Mouse (Mus musculus): ENCODE results near the gene Lyg2. TPM values are rescaled to one million over a fixed set of nuclear protein-coding genes. Genes with fewer than 3 reads are reported as not detected.

Lyg2 gene
- polyA plus RNA-seq, 1 experiment, result not detected

DNA sequence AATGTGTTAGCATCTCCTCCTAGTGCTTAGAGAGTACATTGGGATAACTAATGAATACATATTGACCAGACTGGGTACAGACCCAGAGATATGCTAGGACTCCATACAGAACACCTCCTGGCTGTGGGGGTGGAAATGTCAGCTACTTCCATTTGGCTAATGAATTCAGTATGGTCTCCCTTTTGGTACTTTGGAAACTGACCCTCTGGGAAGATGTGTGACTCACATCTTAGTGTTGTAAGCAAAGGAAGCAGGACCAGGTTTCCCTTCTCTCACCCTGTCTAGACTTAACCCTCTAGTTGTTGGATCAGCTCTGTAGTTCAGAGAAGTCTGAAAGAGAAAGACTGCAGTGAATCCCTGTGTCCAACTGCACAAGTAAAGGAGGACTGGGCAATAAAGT, 21.7 kb downstream of the Lyg2 start:
- H3K4me3 ChIP-seq (ENCODE audit: low read depth, low read length), result no peak overlapping the region
- no peaks in the 10 kb centered on the region for H3K4me1 ChIP-seq (ENCODE audit: control insufficient read depth, insufficient read depth, low read length)
- H3K36me3 ChIP-seq (ENCODE audit: control insufficient read depth, insufficient read depth, low read length, poor library complexity, severe bottlenecking), result peaks cover 30% of the 10 kb centered on the region
- no peak overlapping the region for H3K9ac ChIP-seq (ENCODE audit: low read depth, poor library complexity, severe bottlenecking)
- no peaks in the 10 kb centered on the region for H3K27me3 ChIP-seq (ENCODE audit: control insufficient read depth, insufficient read depth, low read length, poor library complexity, severe bottlenecking)
- TF ChIP-seq EP300 (IDR thresholded peaks at IDR 0.05; ENCODE audit: insufficient read depth, low read depth, low read length), result no peak
- no peak for TF ChIP-seq POLR2A (IDR thresholded peaks at IDR 0.05; ENCODE audit: insufficient read depth, low read length)
- no peak for TF ChIP-seq CTCF (IDR thresholded peaks at IDR 0.05; ENCODE audit: low read depth, low read length)
- H3K27ac ChIP-seq (ENCODE audit: insufficient read depth, low read length), result no peak overlapping the region
- no peaks in the 10 kb centered on the region for H3K9me3 ChIP-seq (replicated peaks; ENCODE audit: control insufficient read depth, insufficient read depth, low read length, poor library complexity, severe bottlenecking)

- Histone ChIP-seq H3K9ac (ENCODE audit: low read depth, poor library complexity, severe bottlenecking) (peak overlapping the region; percentile 61; the same call in 1 of the 2 replicates), H3K9me3 (replicated peaks; ENCODE audit: control insufficient read depth, insufficient read depth, low read length, poor library complexity, severe bottlenecking) (no peaks in the 10 kb centered on the region), H3K27me3 (ENCODE audit: control insufficient read depth, insufficient read depth, low read length, poor library complexity, severe bottlenecking) (no peaks in the 10 kb centered on the region), H3K36me3 (ENCODE audit: control insufficient read depth, insufficient read depth, low read length, poor library complexity, severe bottlenecking) (peaks cover 8% of the 10 kb centered on the region), H3K4me3 (ENCODE audit: low read depth, low read length) (no peak overlapping the region), H3K27ac (ENCODE audit: insufficient read depth, low read length) (no peak overlapping the region), H3K4me1 (ENCODE audit: control insufficient read depth, insufficient read depth, low read length) (no peaks in the 10 kb centered on the region)
- no peak for TF ChIP-seq EP300 (IDR thresholded peaks at IDR 0.05; ENCODE audit: insufficient read depth, low read depth, low read length)
- no peak for TF ChIP-seq POLR2A (IDR thresholded peaks at IDR 0.05; ENCODE audit: insufficient read depth, low read length)
- TF ChIP-seq CTCF (IDR thresholded peaks at IDR 0.05; ENCODE audit: low read depth, low read length), result no peak
These were observed 24.9 kb downstream of the Lyg2 start for GRCm38 (mm10) chr1:37891400-37891799.

DNA sequence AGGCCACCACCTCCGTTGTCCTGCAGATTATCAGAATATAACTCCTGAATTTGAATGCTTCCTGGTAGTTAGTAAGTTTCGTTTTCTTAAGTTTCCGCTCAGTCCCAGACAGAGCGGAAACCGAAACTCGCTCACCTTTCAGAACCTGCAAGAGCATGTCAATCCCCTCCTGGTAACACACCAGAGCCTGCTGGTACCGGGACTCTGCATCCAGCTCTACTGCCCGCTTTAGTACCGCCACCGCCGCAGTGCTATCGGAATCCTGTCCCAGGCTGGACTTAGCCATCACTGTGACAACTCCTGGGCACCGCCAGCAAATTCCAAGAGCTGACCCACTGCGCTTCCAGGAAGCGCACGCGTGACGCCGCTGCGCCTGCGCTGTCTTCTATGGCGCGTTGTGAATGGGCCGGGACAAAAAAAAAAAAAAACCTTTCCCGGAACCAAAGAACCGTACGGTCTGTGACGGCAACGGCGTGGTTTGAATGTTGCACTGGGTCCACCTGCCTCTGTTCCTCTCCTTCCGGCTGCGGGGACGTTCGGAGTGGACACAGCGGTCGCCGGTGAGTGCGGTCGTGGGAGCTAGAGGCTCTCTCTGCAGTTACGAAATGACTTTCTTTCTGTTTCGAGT, 26.2 kb downstream of the Lyg2 start, which contains the start of the genes Mitd1 and Mrpl30:
Mitd1 (minus strand) TSS at position 387 of the 628 bp plus-strand sequence.
Mrpl30 (plus strand) TSS at position 453 of the 628 bp plus-strand sequence.
- no peaks in the 10 kb centered on the region for H3K4me1 ChIP-seq (ENCODE audit: control insufficient read depth, insufficient read depth, low read length)
- H3K27ac ChIP-seq (ENCODE audit: insufficient read depth, low read length), result 0 out of 2 replicates have a peak within 1 kb of the TSS, but pooled peaks have one; percentile 14
- no peak for TF ChIP-seq CTCF (IDR thresholded peaks at IDR 0.05; ENCODE audit: low read depth, low read length)
- no peak for TF ChIP-seq EP300 (IDR thresholded peaks at IDR 0.05; ENCODE audit: insufficient read depth, low read depth, low read length)
- peak; percentile 55 for TF ChIP-seq POLR2A (IDR thresholded peaks at IDR 0.05; ENCODE audit: insufficient read depth, low read length)
- H3K9me3 ChIP-seq (replicated peaks; ENCODE audit: control insufficient read depth, insufficient read depth, low read length, poor library complexity, severe bottlenecking), result no peaks in the 10 kb centered on the region
- H3K9ac ChIP-seq (ENCODE audit: low read depth, poor library complexity, severe bottlenecking), result peak within 1 kb of the TSS; percentile 61
- peak within 1 kb of the TSS; percentile 95 for H3K4me3 ChIP-seq (ENCODE audit: low read depth, low read length)
- no peaks in the 10 kb centered on the region for H3K27me3 ChIP-seq (ENCODE audit: control insufficient read depth, insufficient read depth, low read length, poor library complexity, severe bottlenecking)
- peaks cover 3% of the 10 kb centered on the region; the same call in 1 of the 2 replicates for H3K36me3 ChIP-seq (ENCODE audit: control insufficient read depth, insufficient read depth, low read length, poor library complexity, severe bottlenecking)

DNA sequence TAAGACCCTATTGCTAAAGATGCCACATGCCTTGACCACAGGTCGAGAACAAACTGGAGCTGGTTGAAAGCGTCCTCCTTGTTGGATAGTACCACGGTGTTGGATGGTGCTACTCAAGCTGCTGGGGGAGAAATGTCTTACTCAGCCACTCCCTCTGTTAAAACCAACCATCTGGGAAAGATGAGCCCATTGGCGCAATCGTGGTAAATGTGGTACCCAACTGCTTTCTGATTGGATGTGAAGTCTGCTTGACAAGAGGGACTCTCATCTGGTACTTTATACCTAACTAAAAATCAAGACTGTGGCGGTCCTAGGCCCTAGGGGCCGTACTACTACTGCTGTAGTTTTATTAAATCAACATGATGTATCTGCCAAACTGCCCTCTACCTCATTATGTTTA, 27.1 kb downstream of the Lyg2 start:
- no peak for TF ChIP-seq POLR2A (IDR thresholded peaks at IDR 0.05; ENCODE audit: insufficient read depth, low read length)
- TF ChIP-seq EP300 (IDR thresholded peaks at IDR 0.05; ENCODE audit: insufficient read depth, low read depth, low read length), result no peak
- no peak for TF ChIP-seq CTCF (IDR thresholded peaks at IDR 0.05; ENCODE audit: low read depth, low read length)
- H3K27me3 ChIP-seq (ENCODE audit: control insufficient read depth, insufficient read depth, low read length, poor library complexity, severe bottlenecking), result no peaks in the 10 kb centered on the region
- H3K4me1 ChIP-seq (ENCODE audit: control insufficient read depth, insufficient read depth, low read length), result peaks cover 2% of the 10 kb centered on the region
- H3K27ac ChIP-seq (ENCODE audit: insufficient read depth, low read length), result no peak overlapping the region
- H3K9me3 ChIP-seq (replicated peaks; ENCODE audit: control insufficient read depth, insufficient read depth, low read length, poor library complexity, severe bottlenecking), result no peaks in the 10 kb centered on the region
- peak overlapping the region; percentile 61 for H3K9ac ChIP-seq (ENCODE audit: low read depth, poor library complexity, severe bottlenecking)
- no peaks in the 10 kb centered on the region; the same call in 1 of the 2 replicates for H3K36me3 ChIP-seq (ENCODE audit: control insufficient read depth, insufficient read depth, low read length, poor library complexity, severe bottlenecking)
- peak overlapping the region; percentile 95 for H3K4me3 ChIP-seq (ENCODE audit: low read depth, low read length)

- Histone ChIP-seq H3K27ac (ENCODE audit: insufficient read depth, low read length) (no peak overlapping the region), H3K9ac (ENCODE audit: low read depth, poor library complexity, severe bottlenecking) (no peak overlapping the region), H3K4me3 (ENCODE audit: low read depth, low read length) (no peak overlapping the region), H3K27me3 (ENCODE audit: control insufficient read depth, insufficient read depth, low read length, poor library complexity, severe bottlenecking) (no peaks in the 10 kb centered on the region), H3K4me1 (ENCODE audit: control insufficient read depth, insufficient read depth, low read length) (peaks cover 4% of the 10 kb centered on the region), H3K9me3 (replicated peaks; ENCODE audit: control insufficient read depth, insufficient read depth, low read length, poor library complexity, severe bottlenecking) (no peaks in the 10 kb centered on the region), H3K36me3 (ENCODE audit: control insufficient read depth, insufficient read depth, low read length, poor library complexity, severe bottlenecking) (peaks cover 10% of the 10 kb centered on the region)
- TF ChIP-seq CTCF (IDR thresholded peaks at IDR 0.05; ENCODE audit: low read depth, low read length) (no peak), EP300 (IDR thresholded peaks at IDR 0.05; ENCODE audit: insufficient read depth, low read depth, low read length) (no peak), POLR2A (IDR thresholded peaks at IDR 0.05; ENCODE audit: insufficient read depth, low read length) (no peak)
These were observed 31.8 kb downstream of the Lyg2 start for GRCm38 (mm10) chr1:37884451-37884850.

DNA sequence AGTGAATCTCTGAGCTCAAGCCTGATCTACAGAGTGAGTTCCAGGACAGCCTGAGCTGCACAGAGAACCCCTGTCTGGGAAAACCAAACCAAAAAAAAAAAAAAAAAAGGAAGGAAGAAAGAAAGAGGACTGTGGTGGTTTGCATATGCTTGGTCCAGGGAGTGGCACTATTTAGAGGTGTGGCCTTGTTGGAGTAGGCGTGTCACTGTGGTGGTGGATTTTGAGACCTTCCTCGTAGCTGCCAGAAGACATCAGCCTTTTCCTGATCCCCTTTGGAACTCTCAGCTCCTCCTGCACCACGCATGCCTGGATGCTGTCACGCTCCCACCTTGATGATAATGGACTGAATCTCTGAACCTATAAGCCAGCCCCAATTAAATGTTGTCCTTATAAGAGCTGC, 32.9 kb downstream of the Lyg2 start:
- Histone ChIP-seq H3K27me3 (ENCODE audit: control insufficient read depth, insufficient read depth, low read length, poor library complexity, severe bottlenecking) (no peaks in the 10 kb centered on the region), H3K9me3 (replicated peaks; ENCODE audit: control insufficient read depth, insufficient read depth, low read length, poor library complexity, severe bottlenecking) (no peaks in the 10 kb centered on the region), H3K27ac (ENCODE audit: insufficient read depth, low read length) (no peak overlapping the region), H3K9ac (ENCODE audit: low read depth, poor library complexity, severe bottlenecking) (no peak overlapping the region), H3K36me3 (ENCODE audit: control insufficient read depth, insufficient read depth, low read length, poor library complexity, severe bottlenecking) (peaks cover 13% of the 10 kb centered on the region), H3K4me1 (ENCODE audit: control insufficient read depth, insufficient read depth, low read length) (peaks cover 4% of the 10 kb centered on the region), H3K4me3 (ENCODE audit: low read depth, low read length) (no peak overlapping the region)
- no peak for TF ChIP-seq EP300 (IDR thresholded peaks at IDR 0.05; ENCODE audit: insufficient read depth, low read depth, low read length)
- TF ChIP-seq POLR2A (IDR thresholded peaks at IDR 0.05; ENCODE audit: insufficient read depth, low read length), result no peak
- TF ChIP-seq CTCF (IDR thresholded peaks at IDR 0.05; ENCODE audit: low read depth, low read length), result no peak
